Mouse (Mus musculus) forebrain, postnatal 0 days (tissue): ENCODE data around the gene Eif2s1. TPM values are rescaled to one million over a fixed set of nuclear protein-coding genes. Genes with fewer than 3 reads are reported as not detected.
A peak's percentile ranks its signal among the peaks of the same experiment; 100 is the strongest.

ENCODE experiments used
- ATAC-seq: fragments of 200-750 bp; cut with Nextera tagmentation; 2 replicates; pipeline ENCODE4 v1.8.0; 2017; ENCODE audit warnings: mild to moderate bottlenecking, moderate library complexity
- DNase-seq: peaks from one replicate; pipeline ENCODE4 v3.0.0-alpha.2; 2015
- H3K27ac ChIP-seq: fragments of 300-500 bp; sonication (generic); 2 replicates; pipeline ENCODE4 v1.5.1; 2014; ENCODE audit warnings: low read depth, mild to moderate bottlenecking, antibody characterized with exemption, low read length, moderate library complexity, mixed read lengths
- H3K27me3 ChIP-seq: fragments of 300-500 bp; sonication (generic); 2 replicates; pipeline ENCODE4 v1.6.1; 2014; ENCODE audit warnings: mild to moderate bottlenecking, low read length, mixed read lengths; ENCODE audit not compliant: insufficient read depth
- H3K36me3 ChIP-seq: fragments of 300-500 bp; sonication (generic); 2 replicates; pipeline ENCODE4 v1.6.1; 2014; ENCODE audit warnings: mild to moderate bottlenecking, moderate library complexity; ENCODE audit not compliant: insufficient read depth
- H3K4me1 ChIP-seq: fragments of 300-500 bp; sonication (generic); 2 replicates; pipeline ENCODE4 v1.6.1; 2014; ENCODE audit warnings: antibody characterized with exemption; ENCODE audit not compliant: insufficient read depth
- H3K4me2 ChIP-seq: fragments of 300-500 bp; sonication (generic); 2 replicates; pipeline ENCODE4 v1.6.1; 2014; ENCODE audit warnings: low read depth, mild to moderate bottlenecking, moderate library complexity
- H3K4me3 ChIP-seq: fragments of 300-500 bp; sonication (generic); 2 replicates; pipeline ENCODE4 v1.5.1; 2014; ENCODE audit warnings: low read depth, low read length, mixed read lengths
- H3K9ac ChIP-seq: fragments of 300-500 bp; sonication (generic); 2 replicates; pipeline ENCODE4 v1.6.1; 2014; ENCODE audit warnings: mild to moderate bottlenecking
- H3K9me3 ChIP-seq: fragments of 300-500 bp; sonication (generic); 2 replicates; pipeline ENCODE4 v1.6.1; 2016; ENCODE audit warnings: low read length
- CTCF ChIP-seq: sonication (generic); IDR thresholded peaks from 2 replicates; pipeline ENCODE4 v1.5.1; 2016; ENCODE audit warnings: antibody characterized with exemption, control low read depth, low read depth
- WGBS: fragments of 180-500 bp; shearing (Covaris S2); extraction: QIAGEN DNeasy Blood & Tissue Kit; methylation state at CpG from one replicate; pipeline ENCODE4 v1.1.7; 2014; 5-methylcytosine and 5-hydroxymethylcytosine counted together
- polyA plus RNA-seq: library from polyadenylated mRNA; unstranded; fragments of >200 nt; fragmentation: Nextera tagmentation; extraction: Ambion mirVana; gene quantifications from 2 replicates; pipeline ENCODE4 v1.2.1, GENCODE M21; 2015
- total RNA-seq: library from RNA; depleted of rRNA; stranded (reverse); fragments of >200 nt; gene quantifications from 2 replicates; pipeline ENCODE4 v1.2.3, GENCODE M21; 2014

The Eif2s1 gene
- total and polyA plus RNA-seq, 2 experiments from 2014 or later, result 84.5 to 98.4 TPM

- no peak for TF ChIP-seq CTCF
- 0 out of 2 replicates have a peak, but pooled peaks cover under 1% of the 10 kb centered on the region for H3K36me3 ChIP-seq
- peak overlapping the region; percentile 68 for H3K9ac ChIP-seq
- no peak for DNase-seq
- H3K9me3 ChIP-seq, result no peaks in the 10 kb centered on the region
- peak overlapping the region; percentile 52 for H3K4me2 ChIP-seq
- ATAC-seq, result peak; percentile 6; the same call in 1 of the 2 replicates
- peaks cover 8% of the 10 kb centered on the region for H3K4me1 ChIP-seq
- H3K27ac ChIP-seq, result peak overlapping the region; percentile 85
- H3K4me3 ChIP-seq, result peak overlapping the region; percentile 68
- no peaks in the 10 kb centered on the region for H3K27me3 ChIP-seq
- WGBS, result 4% methylated on average over 22 of the region's 22 CpGs
Observed at GRCm38 (mm10) chr12:78862254-78862730, 673 bp downstream of the Eif2s1 start.

GRCm38 (mm10) chr12:78865434-78865833 lies 3.8 kb downstream of the Eif2s1 start:
- no peaks in the 10 kb centered on the region for H3K9me3 ChIP-seq
- peaks cover 8% of the 10 kb centered on the region for H3K4me1 ChIP-seq
- no peaks in the 10 kb centered on the region for H3K27me3 ChIP-seq
- peaks cover 13% of the 10 kb centered on the region; the same call in 1 of the 2 replicates for H3K36me3 ChIP-seq
- ATAC-seq (no peak), DNase-seq (no peak)
- no peak overlapping the region for H3K4me2 ChIP-seq
- TF ChIP-seq CTCF, result peak; percentile 43; the same call in 1 of the 2 replicates
- H3K4me3 ChIP-seq, result no peak overlapping the region
- 90% methylated on average over 1 of the region's 1 CpGs for WGBS
- H3K9ac ChIP-seq, result no peak overlapping the region
- H3K27ac ChIP-seq, result no peak overlapping the region

GRCm38 (mm10) chr12:78868115-78868514 lies 6.5 kb downstream of the Eif2s1 start:
- H3K4me1 ChIP-seq, result peaks cover 3% of the 10 kb centered on the region
- H3K27me3 ChIP-seq, result no peaks in the 10 kb centered on the region
- H3K9me3 ChIP-seq, result no peaks in the 10 kb centered on the region
- WGBS, result 98% methylated on average over 1 of the region's 1 CpGs
- TF ChIP-seq CTCF, result no peak
- H3K27ac ChIP-seq, result no peak overlapping the region
- no peak overlapping the region for H3K4me2 ChIP-seq
- H3K4me3 ChIP-seq, result no peak overlapping the region
- no peak for DNase-seq
- H3K36me3 ChIP-seq, result peaks cover 13% of the 10 kb centered on the region; the same call in 1 of the 2 replicates
- H3K9ac ChIP-seq, result no peak overlapping the region
- ATAC-seq, result no peak

DNA sequence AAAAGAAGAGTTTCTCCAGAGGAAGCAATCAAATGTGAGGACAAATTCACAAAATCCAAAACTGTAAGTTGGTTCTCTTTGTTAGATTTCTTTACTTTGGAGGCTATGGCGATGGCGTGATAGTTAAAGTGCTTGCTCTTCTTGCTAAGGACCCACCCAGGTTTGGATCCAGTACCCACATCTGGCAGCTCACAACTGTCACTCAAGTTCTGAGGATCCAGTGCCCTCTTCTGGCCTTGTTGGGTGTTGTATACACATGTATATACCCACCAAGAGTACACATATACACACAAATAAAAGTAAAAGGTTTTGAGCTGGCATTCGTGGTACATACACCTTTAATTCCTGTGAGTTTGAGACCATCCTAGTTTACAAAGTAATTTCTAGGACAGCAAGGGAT lies 13.0 kb downstream of the Eif2s1 start:
- Histone ChIP-seq H3K9ac (no peak overlapping the region), H3K36me3 (peaks cover 30% of the 10 kb centered on the region), H3K4me2 (no peak overlapping the region), H3K27me3 (no peaks in the 10 kb centered on the region), H3K4me3 (no peak overlapping the region), H3K9me3 (no peaks in the 10 kb centered on the region), H3K27ac (no peak overlapping the region), H3K4me1 (no peaks in the 10 kb centered on the region)
- DNase-seq (no peak), ATAC-seq (no peak)
- 97% methylated on average over 3 of the region's 3 CpGs for WGBS
- no peak for TF ChIP-seq CTCF

DNA sequence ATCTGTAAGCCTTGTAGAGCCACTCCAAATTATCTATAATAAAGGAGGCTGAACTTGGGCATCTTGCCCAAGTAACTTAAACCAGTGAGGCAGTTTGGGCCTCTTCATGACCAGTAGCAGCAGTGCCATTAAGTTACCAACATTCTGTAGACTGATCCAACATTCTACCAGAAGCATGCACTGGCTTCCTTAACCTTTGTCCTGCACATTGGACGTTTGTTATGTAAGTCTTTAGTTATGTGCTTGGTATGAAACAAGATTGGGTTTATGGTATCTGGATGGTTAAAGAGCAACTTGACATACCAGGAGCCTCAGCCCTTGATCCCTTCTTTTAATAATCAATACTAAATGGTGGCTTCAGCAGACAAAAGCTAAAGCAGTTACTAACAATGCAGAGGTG lies 28.4 kb downstream of the Eif2s1 start:
- Histone ChIP-seq H3K4me3 (no peak overlapping the region), H3K4me2 (no peak overlapping the region), H3K27me3 (no peaks in the 10 kb centered on the region), H3K27ac (no peak overlapping the region), H3K36me3 (peaks cover 7% of the 10 kb centered on the region), H3K9me3 (no peaks in the 10 kb centered on the region), H3K4me1 (no peaks in the 10 kb centered on the region), H3K9ac (no peak overlapping the region)
- 79% methylated on average over 1 of the region's 1 CpGs for WGBS
- DNase-seq (no peak), ATAC-seq (no peak)
- TF ChIP-seq CTCF, result no peak

DNA sequence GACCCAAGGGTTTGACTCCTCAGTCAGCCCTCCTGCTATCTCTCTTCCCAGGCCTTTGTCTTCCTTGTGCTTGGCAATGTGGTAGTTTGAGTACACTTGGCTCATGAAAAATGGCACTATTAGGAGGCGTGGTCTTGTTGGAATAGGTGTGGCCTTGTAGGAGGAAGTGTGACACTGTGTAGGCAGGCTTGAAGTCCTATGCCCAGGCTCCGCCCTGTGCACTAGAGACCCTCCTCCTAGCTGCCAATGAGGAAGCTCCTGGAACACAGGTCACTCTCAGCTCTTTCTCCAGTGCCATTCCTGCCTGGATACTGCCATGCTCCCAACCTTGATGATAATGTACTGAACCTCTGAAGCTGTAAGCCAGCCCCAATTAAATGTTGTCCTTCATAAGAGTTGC lies 29.5 kb downstream of the Eif2s1 start:
- peaks cover 3% of the 10 kb centered on the region for H3K36me3 ChIP-seq
- H3K27ac ChIP-seq, result no peak overlapping the region
- no peak overlapping the region for H3K4me3 ChIP-seq
- no peak for TF ChIP-seq CTCF
- H3K4me2 ChIP-seq, result no peak overlapping the region
- H3K4me1 ChIP-seq, result no peaks in the 10 kb centered on the region
- H3K9me3 ChIP-seq, result no peaks in the 10 kb centered on the region
- WGBS, result 83% methylated on average over 2 of the region's 2 CpGs
- ATAC-seq, result no peak
- H3K27me3 ChIP-seq, result no peaks in the 10 kb centered on the region
- no peak overlapping the region for H3K9ac ChIP-seq
- no peak for DNase-seq

GRCm38 (mm10) chr12:78897861-78898260 lies 36.2 kb downstream of the Eif2s1 start:
- no peak overlapping the region for H3K27ac ChIP-seq
- H3K4me3 ChIP-seq, result no peak overlapping the region
- H3K9me3 ChIP-seq, result no peaks in the 10 kb centered on the region
- no peak overlapping the region for H3K4me2 ChIP-seq
- DNase-seq (no peak), ATAC-seq (no peak)
- no peaks in the 10 kb centered on the region for H3K27me3 ChIP-seq
- H3K36me3 ChIP-seq, result no peaks in the 10 kb centered on the region
- no peak for TF ChIP-seq CTCF
- no peaks in the 10 kb centered on the region for H3K4me1 ChIP-seq
- H3K9ac ChIP-seq, result no peak overlapping the region
- WGBS, result 97% methylated on average over 1 of the region's 1 CpGs
